Mouse (Mus musculus) testis, adult 2 months (tissue): ENCODE results near the gene Yaf2. TPM values are rescaled to one million over a fixed set of nuclear protein-coding genes. Genes with fewer than 3 reads are reported as not detected.

Experiments
- H3K27ac ChIP-seq: fragments of 200-500 bp; 2 replicates; pipeline ENCODE4 v1.5.1; 2012; ENCODE audit warnings: low read depth, low read length; ENCODE audit not compliant: control insufficient read depth, insufficient read depth
- H3K27me3 ChIP-seq: fragments of 200-500 bp; 2 replicates; pipeline ENCODE4 v1.6.1; 2012; ENCODE audit warnings: mild to moderate bottlenecking, low read length, moderate library complexity; ENCODE audit not compliant: control insufficient read depth, insufficient read depth
- H3K36me3 ChIP-seq: fragments of 200-500 bp; 2 replicates; pipeline ENCODE4 v1.6.1; 2012; ENCODE audit warnings: mild to moderate bottlenecking, low read length; ENCODE audit not compliant: control insufficient read depth, insufficient read depth
- H3K4me1 ChIP-seq: fragments of 200-500 bp; 2 replicates; pipeline ENCODE4 v1.6.1; 2012; ENCODE audit warnings: low read length; ENCODE audit not compliant: control insufficient read depth, insufficient read depth
- H3K4me3 ChIP-seq: fragments of 200-500 bp; 2 replicates; pipeline ENCODE4 v1.5.1; 2012; ENCODE audit warnings: low read depth, mild to moderate bottlenecking, low read length, moderate library complexity, mixed read lengths; ENCODE audit not compliant: control insufficient read depth
- CTCF ChIP-seq: fragments of 200-500 bp; IDR thresholded peaks from 2 replicates; pipeline ENCODE4 v1.5.1; 2012; ENCODE audit warnings: low read depth, mild to moderate bottlenecking, inconsistent platforms, low read length, moderate library complexity; ENCODE audit not compliant: control insufficient read depth, insufficient read depth, insufficient replicate concordance
- POLR2A ChIP-seq: fragments of 200-500 bp; IDR thresholded peaks from 2 replicates; pipeline ENCODE4 v1.6.1; 2012; ENCODE audit warnings: low read depth, mild to moderate bottlenecking, inconsistent platforms, low read length, moderate library complexity; ENCODE audit not compliant: control insufficient read depth
- polyA plus RNA-seq: library from polyadenylated mRNA; depleted of rRNA; stranded (reverse); fragments of >200 nt; gene quantifications from 2 replicates; pipeline ENCODE4 v1.2.3, GENCODE M21; 2012

Yaf2 gene
- polyA plus RNA-seq, 1 experiment: 10.3 TPM

GRCm38 (mm10) chr15:93272948-93273347, 63.8 kb downstream of the Yaf2 start:
- Histone ChIP-seq H3K27me3 (no peaks in the 10 kb centered on the region), H3K4me1 (peaks cover 7% of the 10 kb centered on the region; the same call in 1 of the 2 replicates), H3K27ac (no peak overlapping the region), H3K36me3 (no peaks in the 10 kb centered on the region), H3K4me3 (no peak overlapping the region; the same call in 1 of the 2 replicates)
- no peak for TF ChIP-seq CTCF
- no peak for TF ChIP-seq POLR2A

GRCm38 (mm10) chr15:93270289-93270855, 66.4 kb downstream of the Yaf2 start:
- H3K36me3 ChIP-seq: no peaks in the 10 kb centered on the region
- H3K27ac ChIP-seq: no peak overlapping the region
- H3K27me3 ChIP-seq: no peaks in the 10 kb centered on the region
- no peak overlapping the region for H3K4me3 ChIP-seq
- 0 out of 2 replicates have a peak, but pooled peaks cover 4% of the 10 kb centered on the region for H3K4me1 ChIP-seq
- no peak for TF ChIP-seq CTCF
- TF ChIP-seq POLR2A: no peak

DNA sequence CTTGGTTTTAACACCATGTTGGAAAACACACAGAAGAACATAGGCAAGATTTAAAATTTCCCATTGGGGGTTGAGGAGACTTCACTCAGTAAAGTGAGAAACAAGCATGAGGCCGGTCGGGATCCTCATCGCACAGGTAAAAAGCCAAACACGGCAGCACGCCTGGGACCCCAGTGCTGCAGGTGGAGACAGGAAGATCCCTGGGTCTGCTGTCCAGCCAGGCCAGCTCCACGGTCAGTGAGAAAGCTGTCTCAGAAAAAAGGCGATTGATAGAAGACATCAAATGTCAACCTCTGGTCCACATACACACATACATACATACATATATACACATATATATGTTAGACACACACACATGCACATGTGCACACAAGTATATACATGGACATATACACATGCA, 67.2 kb downstream of the Yaf2 start:
- TF ChIP-seq CTCF (no peak), POLR2A (no peak)
- Histone ChIP-seq H3K36me3 (no peaks in the 10 kb centered on the region), H3K4me1 (0 out of 2 replicates have a peak, but pooled peaks cover 4% of the 10 kb centered on the region), H3K27me3 (no peaks in the 10 kb centered on the region), H3K4me3 (no peak overlapping the region), H3K27ac (no peak overlapping the region)

DNA sequence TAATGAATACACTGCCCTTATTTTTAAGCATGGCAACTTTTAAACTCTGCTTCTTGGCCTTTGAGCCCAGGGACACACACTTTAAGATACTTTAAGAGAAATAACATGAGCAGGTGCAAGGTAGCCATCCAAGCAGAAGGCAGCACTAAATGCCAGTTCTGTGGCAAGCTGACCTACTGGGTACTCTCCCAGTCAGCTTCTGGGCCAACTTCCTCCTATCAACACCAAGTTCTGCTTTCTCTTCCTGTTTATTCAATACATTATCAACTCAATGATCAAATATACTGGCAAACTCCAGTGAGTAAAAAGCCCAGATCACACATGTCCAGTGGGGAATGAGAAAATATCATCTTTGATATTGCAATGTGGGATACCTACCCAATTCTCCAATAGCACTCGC, 68.7 kb downstream of the Yaf2 start:
- TF ChIP-seq POLR2A (no peak), CTCF (no peak)
- H3K36me3 ChIP-seq: no peaks in the 10 kb centered on the region
- no peaks in the 10 kb centered on the region for H3K4me1 ChIP-seq
- H3K27ac ChIP-seq: no peak overlapping the region
- no peak overlapping the region for H3K4me3 ChIP-seq
- H3K27me3 ChIP-seq: no peaks in the 10 kb centered on the region

- no peaks in the 10 kb centered on the region for H3K27me3 ChIP-seq
- no peaks in the 10 kb centered on the region for H3K36me3 ChIP-seq
- no peaks in the 10 kb centered on the region for H3K4me1 ChIP-seq
- TF ChIP-seq POLR2A (no peak), CTCF (no peak)
- no peak overlapping the region for H3K4me3 ChIP-seq
- H3K27ac ChIP-seq: no peak overlapping the region
Observed at GRCm38 (mm10) chr15:93267479-93267878, 69.3 kb downstream of the Yaf2 start.

DNA sequence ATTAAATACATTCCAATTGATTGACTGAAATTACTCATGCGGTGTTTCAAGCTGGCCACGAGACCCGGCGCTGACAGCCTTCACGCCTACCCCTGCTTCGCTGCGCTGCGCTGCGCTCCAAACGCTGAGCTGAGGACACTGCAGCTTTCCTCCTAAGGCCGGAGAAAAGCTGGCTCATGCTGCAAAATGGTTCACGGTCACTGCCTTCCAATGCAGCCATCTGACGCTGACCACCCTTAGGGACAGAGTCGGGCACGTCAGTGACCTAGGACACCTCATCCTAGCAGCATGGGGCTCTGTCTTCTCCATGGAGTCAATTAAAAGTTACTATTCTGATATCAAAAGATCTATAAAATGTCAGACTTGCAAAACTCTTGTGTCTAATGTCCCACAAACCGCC, 70.4 kb downstream of the Yaf2 start:
- TF ChIP-seq CTCF (no peak), POLR2A (no peak)
- Histone ChIP-seq H3K27me3 (no peaks in the 10 kb centered on the region), H3K4me3 (no peak overlapping the region), H3K4me1 (no peaks in the 10 kb centered on the region), H3K27ac (no peak overlapping the region), H3K36me3 (no peaks in the 10 kb centered on the region)

DNA sequence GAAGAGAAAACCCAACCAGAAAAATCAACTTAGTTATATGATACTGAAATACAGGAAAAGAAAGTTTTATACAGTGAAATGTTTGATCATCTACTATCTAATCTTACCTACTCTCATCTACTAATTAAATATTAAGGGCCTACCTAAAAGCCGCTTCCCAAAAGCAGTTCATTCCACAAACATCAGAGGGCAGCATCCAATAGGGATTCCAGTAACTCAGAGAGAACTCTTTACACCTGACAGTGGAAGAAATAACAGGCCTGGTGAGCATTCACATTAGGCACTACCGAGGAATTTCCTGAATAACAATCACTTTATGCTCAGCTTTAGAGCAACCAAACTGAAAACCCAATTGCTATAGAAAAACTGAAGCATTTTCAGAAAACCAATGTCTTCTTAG, 71.0 kb downstream of the Yaf2 start:
- Histone ChIP-seq H3K4me3 (no peak overlapping the region), H3K27ac (no peak overlapping the region)

GRCm38 (mm10) chr15:93265231-93265630, 71.5 kb downstream of the Yaf2 start:
- H3K4me1 ChIP-seq: no peaks in the 10 kb centered on the region
- H3K27ac ChIP-seq: no peak overlapping the region
- H3K36me3 ChIP-seq: no peaks in the 10 kb centered on the region
- TF ChIP-seq POLR2A: no peak
- TF ChIP-seq CTCF: no peak
- no peak overlapping the region for H3K4me3 ChIP-seq
- H3K27me3 ChIP-seq: no peaks in the 10 kb centered on the region

More for the DNA sequence above, 71.0 kb downstream of the Yaf2 start:
- no peaks in the 10 kb centered on the region for H3K4me1 ChIP-seq
- no peaks in the 10 kb centered on the region for H3K27me3 ChIP-seq
- no peaks in the 10 kb centered on the region for H3K36me3 ChIP-seq
- TF ChIP-seq POLR2A (no peak), CTCF (no peak)
